Mouse (Mus musculus) gastrocnemius, postnatal 10 days (tissue): ENCODE measurements around the gene Ctrl. TPM values are rescaled to one million over a fixed set of nuclear protein-coding genes. Genes with fewer than 3 reads are reported as not detected.
"Not testable (repeated sequence)": the region's sequence is repeated elsewhere in the genome, so short reads cannot be mapped to it uniquely, and the experiment has no call there.

Source experiments
- DNase-seq: peaks from one replicate; pipeline ENCODE4 v3.0.0; 2021; ENCODE audit warnings: mixed read lengths
- long read RNA-seq, 2 experiments: library from polyadenylated mRNA; stranded (forward); transcript quantifications; one replicate each; pipeline ENCODE4 v2.0.0; 2021
- total RNA-seq, 2 experiments: library from RNA; stranded (reverse); gene quantifications; 2 replicates each; pipeline ENCODE4 v1.2.3; 2021

The Ctrl gene
- under 1 TPM in 1 of 2 experiments, not detected in 1; 0.47 TPM for total RNA-seq
- long read RNA-seq, experiment 1, result 0 reads
- long read RNA-seq, experiment 2, result 0 reads

- no peak for DNase-seq
Measured at GRCm38 (mm10) chr8:105933762-105934161, at the start of gene Ctrl. Gene Ctrl (minus strand): TSS chr8:105933862.

DNA sequence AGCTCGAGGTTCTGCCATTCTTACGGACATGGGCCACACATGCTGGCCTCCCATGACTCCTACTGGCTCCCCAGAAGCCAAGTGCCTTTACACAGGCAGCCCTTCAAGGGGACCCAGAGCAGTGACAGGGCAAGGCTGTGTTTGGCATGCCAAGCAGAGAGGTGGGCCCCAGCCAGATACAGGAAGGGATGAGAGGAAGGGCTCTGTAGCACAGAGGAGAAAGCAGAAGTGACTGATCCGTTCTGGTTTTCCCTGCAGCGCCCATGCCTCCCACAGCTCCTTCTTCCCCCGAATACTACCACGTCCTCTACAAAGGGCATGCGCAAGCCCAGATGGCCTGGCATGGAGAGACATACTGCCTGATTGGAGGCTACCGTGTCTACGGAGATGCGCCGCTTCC, 49.7 kb upstream of the Ctrl start:
- not testable (repeated sequence) for DNase-seq

- DNase-seq, result no peak
Measured at GRCm38 (mm10) chr8:105981146-105981545, 47.5 kb upstream of the Ctrl start.

- no peak for DNase-seq
Measured at GRCm38 (mm10) chr8:105979325-105979724, 45.7 kb upstream of the Ctrl start, which contains the start of gene Dpep3. Gene Dpep3 (minus strand): TSS chr8:105979429.

GRCm38 (mm10) chr8:105975363-105975762, 41.7 kb upstream of the Ctrl start:
- DNase-seq, result no peak

DNA sequence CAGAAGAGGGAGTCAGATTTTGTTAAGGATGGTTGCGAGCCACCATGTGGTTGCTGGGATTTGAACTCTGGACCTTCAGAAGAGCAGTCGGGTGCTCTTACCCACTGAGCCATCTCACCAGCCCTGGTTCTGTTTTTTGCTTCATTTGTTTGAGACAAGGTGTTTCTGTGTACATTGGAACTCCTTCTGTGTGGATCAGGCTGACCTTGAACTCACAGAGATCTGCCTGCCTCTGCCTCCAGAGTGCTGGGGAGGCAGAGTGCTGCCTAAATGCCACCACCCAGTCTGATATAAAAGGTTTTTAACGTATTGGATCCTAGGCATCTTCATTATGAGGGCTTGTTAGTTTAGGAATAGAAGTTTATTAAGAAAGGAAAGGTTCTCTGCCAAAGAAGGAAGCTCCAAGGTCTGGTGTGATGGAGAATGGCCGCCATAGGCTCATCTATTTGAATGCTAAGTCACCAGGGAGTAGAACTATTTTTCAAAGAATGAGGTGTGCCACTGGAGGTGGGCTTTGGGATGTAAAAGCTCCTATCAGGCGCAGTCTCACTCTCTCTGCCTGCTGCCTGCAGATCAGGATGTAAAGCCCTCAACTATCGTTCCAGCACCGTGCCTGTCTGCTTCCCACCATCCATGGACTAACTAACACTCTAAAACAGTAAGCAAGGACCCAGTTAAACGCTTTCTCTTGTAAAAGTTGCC, 37.5 kb upstream of the Ctrl start:
- DNase-seq, result no peak

GRCm38 (mm10) chr8:105969367-105969766, 35.7 kb upstream of the Ctrl start:
- DNase-seq, result no peak

GRCm38 (mm10) chr8:105966692-105967311, 33.1 kb upstream of the Ctrl start:
- no peak for DNase-seq

DNA sequence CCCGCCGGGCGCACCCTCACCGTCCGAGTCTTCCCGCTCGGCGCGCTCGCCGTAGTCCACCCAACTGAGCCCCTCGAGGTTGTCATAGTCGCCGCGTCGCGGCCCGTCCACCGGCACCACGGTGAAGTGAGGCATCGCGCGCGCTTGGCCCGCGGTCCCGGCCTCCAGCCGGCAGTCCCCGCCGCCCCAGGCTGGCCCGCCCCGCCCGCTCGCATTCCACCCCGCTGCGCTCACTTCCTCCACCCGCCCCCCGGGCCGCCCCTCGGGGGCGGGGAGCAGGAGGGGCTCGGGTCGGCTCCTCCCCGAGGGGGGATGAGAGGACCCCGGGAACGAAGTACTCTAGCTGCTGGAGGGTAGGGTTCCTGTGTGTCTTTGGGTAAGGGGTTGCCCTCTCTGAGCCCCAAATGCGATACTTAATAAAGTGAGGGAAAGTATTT, 32.3 kb upstream of the Ctrl start, which contains the start of gene Slc12a4:
Gene Slc12a4, minus strand, starts transcription at position 193 of the 437 bp plus-strand sequence.
- DNase-seq, result peak; percentile 83

DNA sequence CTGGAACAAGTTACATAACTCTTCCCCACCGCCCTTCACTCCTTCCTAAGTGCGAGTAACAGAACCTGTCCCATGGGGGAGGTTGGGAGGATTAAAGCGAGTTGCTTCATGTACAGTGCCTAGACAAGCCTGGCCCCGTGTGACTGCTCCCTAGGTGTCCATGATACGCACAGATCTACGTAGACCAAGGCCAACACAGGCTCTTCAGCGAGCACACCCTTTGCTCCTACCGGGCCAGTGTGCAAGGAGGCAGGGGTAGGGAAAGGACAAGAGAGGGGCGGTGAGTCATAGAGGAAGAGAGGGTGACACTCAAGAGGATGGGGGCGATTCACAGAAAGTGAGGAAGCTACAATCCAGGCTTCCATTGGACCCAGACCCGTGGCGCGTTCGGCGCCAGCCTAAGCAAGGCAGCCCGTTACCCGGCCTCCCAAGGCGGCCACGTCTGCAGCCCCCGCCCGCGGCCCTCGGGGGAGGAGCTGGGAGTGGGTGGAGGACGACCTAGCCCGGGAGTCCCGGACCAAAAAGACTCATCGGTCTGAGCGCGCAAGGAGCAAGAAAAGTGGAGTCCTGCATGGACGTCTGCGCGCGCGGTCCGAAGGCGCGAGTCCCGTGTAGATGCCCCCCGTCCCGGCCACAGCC, 31.7 kb upstream of the Ctrl start:
- DNase-seq, result peak; percentile 68

- no peak for DNase-seq
Measured at GRCm38 (mm10) chr8:105964506-105965265, 31.0 kb upstream of the Ctrl start.

- DNase-seq, result no peak
Measured at GRCm38 (mm10) chr8:105961536-105961935, 27.9 kb upstream of the Ctrl start.

DNA sequence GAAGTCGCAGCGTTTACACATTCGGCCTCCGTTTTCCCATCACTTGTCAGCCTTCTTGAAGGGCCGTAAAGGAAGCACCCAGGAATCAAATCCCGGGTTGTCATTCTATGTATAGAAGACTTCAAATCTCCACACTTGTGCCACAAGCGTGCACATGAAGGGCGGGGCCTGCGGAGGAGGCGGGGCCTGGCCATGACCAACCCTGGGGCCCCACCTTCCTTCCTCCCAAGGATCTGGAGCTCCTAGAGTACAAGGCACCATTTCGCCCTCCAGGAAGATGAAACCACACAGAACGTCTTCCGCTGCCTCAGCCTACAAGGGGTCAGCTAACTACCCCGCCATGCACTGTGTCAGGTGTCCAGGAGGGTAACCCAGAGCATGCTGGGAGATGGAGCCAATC, 27.4 kb upstream of the Ctrl start:
- no peak for DNase-seq

DNA sequence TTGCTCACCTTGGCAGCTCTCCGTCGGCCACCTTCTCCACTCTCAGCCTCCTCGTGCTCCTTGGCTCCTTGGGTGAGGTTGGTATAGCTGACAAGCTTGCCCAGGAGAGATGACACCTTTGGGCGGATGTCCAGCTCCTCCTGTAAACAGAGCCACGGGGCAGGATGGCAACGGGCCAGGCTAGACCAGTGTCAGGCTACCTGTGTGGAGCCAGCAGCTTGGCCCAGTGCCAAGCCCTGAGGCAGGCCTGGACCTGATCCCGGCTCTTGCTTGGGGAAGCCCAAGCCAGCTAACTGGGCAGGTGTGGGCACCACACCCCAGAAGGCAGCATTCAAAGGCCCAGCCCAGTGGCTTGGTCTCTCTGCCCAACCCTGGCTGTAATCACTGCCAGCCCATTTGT, 25.7 kb upstream of the Ctrl start:
- peak; percentile 57 for DNase-seq

- DNase-seq, result no peak
Measured at GRCm38 (mm10) chr8:105957813-105958212, 24.2 kb upstream of the Ctrl start.

GRCm38 (mm10) chr8:105956556-105956955, 22.9 kb upstream of the Ctrl start:
- DNase-seq, result no peak

DNA sequence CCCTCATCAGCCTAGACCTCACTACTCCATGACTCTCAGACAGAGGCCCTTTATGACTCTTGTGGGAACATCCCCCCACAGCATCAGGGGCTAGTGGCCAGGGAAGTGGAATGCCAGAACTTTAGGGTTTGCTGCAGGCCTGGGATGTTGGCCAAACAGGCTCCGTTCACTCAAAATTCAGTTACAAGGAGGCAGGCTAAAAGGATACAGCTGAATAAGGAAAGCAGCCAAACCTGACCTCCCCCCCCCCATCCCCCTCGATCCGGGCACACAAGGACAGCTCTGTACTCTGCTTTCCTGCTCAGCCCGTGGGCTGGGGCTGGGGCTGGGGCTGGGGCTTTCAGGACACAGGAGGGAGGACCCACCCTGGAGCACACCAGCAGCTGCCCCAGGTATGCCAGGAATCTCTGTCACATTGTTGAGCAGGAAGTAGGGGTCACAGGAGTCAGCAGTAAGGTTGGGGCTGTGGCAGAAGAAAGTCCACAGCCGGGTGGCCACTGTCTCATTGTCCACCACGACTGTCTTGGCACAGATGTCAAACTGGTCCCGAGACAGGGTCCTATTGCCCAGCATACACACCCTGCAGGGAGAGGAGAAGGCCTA, 17.5 kb upstream of the Ctrl start:
- peak; percentile 53 for DNase-seq

DNA sequence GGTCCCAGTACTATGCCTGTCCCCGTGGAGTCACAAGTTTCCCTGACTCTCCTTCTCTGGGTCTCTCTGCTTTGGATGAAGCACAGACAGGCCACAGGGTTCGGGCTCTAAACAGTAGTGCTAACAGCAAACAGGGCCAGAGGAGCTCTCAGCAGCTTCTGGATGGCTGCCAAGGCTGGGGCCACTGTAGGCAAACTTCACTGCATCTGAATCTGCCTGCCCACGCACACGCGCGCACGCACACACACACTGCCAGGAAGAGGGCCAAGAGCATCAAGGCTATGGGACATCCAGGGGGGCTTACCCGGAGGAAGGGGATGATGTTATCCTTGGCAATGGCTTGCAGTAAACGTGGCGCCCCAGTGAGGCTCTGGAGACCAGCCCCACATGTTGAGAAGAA, 15.7 kb upstream of the Ctrl start:
- peak; percentile 53 for DNase-seq

GRCm38 (mm10) chr8:105943321-105943739, 9.7 kb upstream of the Ctrl start, which contains the start of gene Lcat:
Gene Lcat (minus strand): TSS chr8:105943382.
- no peak for DNase-seq

GRCm38 (mm10) chr8:105942542-105942941, 8.9 kb upstream of the Ctrl start:
- no peak for DNase-seq

- no peak for DNase-seq
Measured at GRCm38 (mm10) chr8:105942026-105942425, 8.4 kb upstream of the Ctrl start.

GRCm38 (mm10) chr8:105938306-105938669, 4.6 kb upstream of the Ctrl start, which contains the start of gene Psmb10:
Gene Psmb10 (minus strand): TSS chr8:105938444.
- no peak for DNase-seq
